Mouse (Mus musculus) mesoderm, embryonic 11.5 days (tissue): Measurements from ENCODE around the gene Lhx2.

Experiments used
- DNase-seq: peaks from one replicate; pipeline ENCODE4 v3.0.0-alpha.2; 2012; ENCODE audit warnings: low read depth, low spot score

The Lhx2 gene

GRCm38 (mm10) chr2:38346881-38347764 is 8.0 kb downstream of the Lhx2 start:
- no peak for DNase-seq

- DNase-seq: no peak
Measured at GRCm38 (mm10) chr2:38347811-38348551, 8.9 kb downstream of the Lhx2 start.

GRCm38 (mm10) chr2:38348660-38349420 is 9.8 kb downstream of the Lhx2 start:
- DNase-seq: no peak

- DNase-seq: no peak
Measured at GRCm38 (mm10) chr2:38349447-38350350, 10.6 kb downstream of the Lhx2 start.

GRCm38 (mm10) chr2:38350386-38350785 is 11.3 kb downstream of the Lhx2 start:
- no peak for DNase-seq

- peak; percentile 90 for DNase-seq
Measured at GRCm38 (mm10) chr2:38350796-38351195, 11.7 kb downstream of the Lhx2 start.

GRCm38 (mm10) chr2:38351641-38352320 is 12.7 kb downstream of the Lhx2 start:
- no peak for DNase-seq

- no peak for DNase-seq
Measured at GRCm38 (mm10) chr2:38352321-38353007, 13.4 kb downstream of the Lhx2 start.

- DNase-seq: no peak
Measured at GRCm38 (mm10) chr2:38353008-38353379, 13.9 kb downstream of the Lhx2 start.

- DNase-seq: no peak
Measured at GRCm38 (mm10) chr2:38353664-38354063, 14.6 kb downstream of the Lhx2 start.

GRCm38 (mm10) chr2:38354179-38354716 is 15.2 kb downstream of the Lhx2 start:
- DNase-seq: no peak

GRCm38 (mm10) chr2:38354717-38355510 is 15.8 kb downstream of the Lhx2 start:
- DNase-seq: no peak

- no peak for DNase-seq
Measured at GRCm38 (mm10) chr2:38355731-38356427, 16.8 kb downstream of the Lhx2 start.

GRCm38 (mm10) chr2:38356428-38357260 is 17.6 kb downstream of the Lhx2 start:
- DNase-seq: no peak

- DNase-seq: no peak
Measured at GRCm38 (mm10) chr2:38357294-38358246, 18.5 kb downstream of the Lhx2 start.

GRCm38 (mm10) chr2:38358611-38359010 is 19.5 kb downstream of the Lhx2 start:
- no peak for DNase-seq
